Mouse (Mus musculus) mouse trophoblast stem cell (cell line): ENCODE results near the gene Slc44a1.

Experiments used
- in situ Hi-C, 2 experiments: fragments of 300-500 bp; cut with MseI, MboI; formaldehyde crosslinking; loops; 2 replicates in 1 of 2; 3 replicates in 1 of 2; pipeline ENCODE4 v1.15.1; 2025

The Slc44a1 gene

GRCm38 (mm10) chr4:53440010-53440815 is at the start of gene Slc44a1:
Slc44a1 (plus strand) TSS chr4:53440413.
- in situ Hi-C loops: no loop called here

DNA sequence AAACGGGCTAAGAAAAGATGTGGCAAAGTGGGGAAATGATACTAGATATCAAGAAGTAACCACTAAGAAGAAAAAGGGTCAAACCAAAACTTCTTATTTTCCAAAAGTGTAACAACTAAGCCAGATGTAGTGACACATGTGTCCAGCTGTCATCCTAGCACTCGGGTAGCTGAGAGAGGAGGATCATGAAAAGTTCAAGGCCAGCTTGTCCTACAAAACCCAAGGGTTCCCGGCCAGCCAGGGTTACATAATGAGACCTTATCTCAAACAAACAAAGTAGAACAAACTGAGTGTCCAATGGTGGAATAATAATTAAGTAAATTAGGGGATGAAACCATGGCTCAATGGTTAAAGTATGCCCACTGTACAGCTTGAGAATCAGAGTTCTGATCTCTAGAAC is 45.2 kb upstream of the Slc44a1 start:
- in situ Hi-C loops: no loop called here

GRCm38 (mm10) chr4:53396623-53397192 is 43.5 kb upstream of the Slc44a1 start:
- in situ Hi-C loops: no loop called here

- in situ Hi-C loops: no loop called here
Observed at GRCm38 (mm10) chr4:53397280-53398117, 42.7 kb upstream of the Slc44a1 start.

DNA sequence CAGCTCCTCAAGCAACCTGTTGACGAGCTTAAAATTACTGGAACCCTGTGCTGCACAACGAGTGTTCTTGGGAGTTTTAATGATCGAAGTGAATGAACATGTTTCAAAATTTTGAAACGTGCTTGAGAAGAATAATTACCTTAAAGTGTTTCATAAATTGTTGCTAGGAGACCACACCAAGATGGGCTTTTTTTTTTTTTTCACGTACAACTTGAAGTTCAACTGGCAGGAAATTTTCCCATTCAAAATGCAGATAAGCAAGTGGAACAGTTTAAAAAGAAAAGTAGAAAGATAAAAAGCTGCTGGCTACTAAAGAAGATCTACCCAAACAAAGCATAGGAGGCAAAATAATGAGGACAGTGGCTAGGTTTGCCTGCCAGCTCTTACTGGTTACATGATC is 41.7 kb upstream of the Slc44a1 start:
- in situ Hi-C loops: no loop called here

- in situ Hi-C loops: no loop called here
Observed at GRCm38 (mm10) chr4:53399428-53399827, 40.8 kb upstream of the Slc44a1 start.

- in situ Hi-C loops: no loop called here
Observed at GRCm38 (mm10) chr4:53403386-53403785, 36.8 kb upstream of the Slc44a1 start.

GRCm38 (mm10) chr4:53404431-53404925 is 35.7 kb upstream of the Slc44a1 start:
- in situ Hi-C loops: no loop called here

- in situ Hi-C loops: no loop called here
Observed at GRCm38 (mm10) chr4:53406866-53407265, 33.3 kb upstream of the Slc44a1 start.

DNA sequence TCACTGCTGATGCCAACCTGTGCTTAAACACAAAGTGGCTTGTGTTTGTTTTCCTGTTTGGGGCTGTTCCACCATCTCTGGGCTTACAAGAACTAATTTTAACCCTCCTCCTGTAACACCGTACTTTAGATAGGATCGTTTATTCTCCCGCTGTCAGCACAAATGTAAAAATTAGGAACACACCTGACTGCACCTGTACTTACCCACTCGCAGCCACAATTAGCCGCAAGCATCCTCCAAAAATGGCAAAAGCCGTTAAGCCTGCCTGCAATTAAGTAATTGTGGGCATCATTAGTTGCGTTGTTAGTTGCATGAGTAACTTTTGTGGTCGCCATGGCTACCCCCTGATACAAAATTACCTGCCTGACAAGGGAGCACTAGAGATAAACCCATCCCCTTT is 31.4 kb upstream of the Slc44a1 start:
- in situ Hi-C loops: no loop called here

DNA sequence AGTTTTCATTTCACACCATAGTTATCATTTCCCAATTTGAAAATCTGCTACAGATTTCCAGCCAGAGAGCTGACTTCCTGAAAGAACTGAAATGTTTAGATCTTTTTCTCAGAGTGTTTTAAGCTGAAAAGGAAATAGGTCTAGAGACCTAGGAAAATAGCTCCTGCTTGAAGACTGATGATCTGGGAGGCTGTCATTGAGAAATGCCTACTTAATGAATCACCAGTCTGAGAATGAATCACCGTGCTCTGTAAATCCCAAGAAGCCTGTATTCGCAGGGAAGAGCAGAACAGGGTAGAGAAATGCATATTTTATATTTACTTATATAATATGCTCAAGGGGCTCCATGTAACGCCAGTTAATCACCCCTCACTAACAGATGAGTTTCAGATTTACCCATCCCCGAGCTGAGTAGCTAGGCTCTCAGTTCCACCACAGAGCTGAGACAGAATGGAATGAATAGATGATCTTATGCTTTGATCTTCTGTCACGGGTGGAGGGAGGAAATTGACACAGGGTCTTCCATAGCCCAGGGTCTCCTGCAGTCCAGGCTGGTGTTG is 30.6 kb upstream of the Slc44a1 start:
- in situ Hi-C loops: no loop called here

DNA sequence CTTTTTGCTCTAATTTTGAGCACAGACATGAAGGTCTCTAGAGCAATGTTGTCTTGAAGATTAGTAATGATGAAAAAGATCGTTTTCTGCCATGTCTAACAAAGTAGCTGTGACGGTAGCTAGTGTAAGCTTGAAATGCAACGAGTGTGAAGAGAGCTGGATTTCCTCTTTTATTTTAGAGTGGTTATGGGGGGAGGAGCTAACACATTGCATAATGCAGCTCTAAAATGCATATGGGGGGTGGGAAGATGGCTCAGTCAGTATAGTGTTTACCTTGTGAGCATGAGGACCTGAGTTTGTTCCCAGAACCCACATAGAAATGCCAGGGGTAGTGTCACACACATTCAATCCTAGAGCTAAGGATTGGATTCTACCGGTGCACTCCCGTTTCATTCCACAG is 29.5 kb upstream of the Slc44a1 start:
- in situ Hi-C loops: no loop called here

GRCm38 (mm10) chr4:53411958-53412870 is 28.0 kb upstream of the Slc44a1 start:
- in situ Hi-C loops: no loop called here

GRCm38 (mm10) chr4:53412991-53413390 is 27.2 kb upstream of the Slc44a1 start:
- in situ Hi-C loops: no loop called here

GRCm38 (mm10) chr4:53414031-53414797 is 26.0 kb upstream of the Slc44a1 start:
- in situ Hi-C loops: no loop called here

GRCm38 (mm10) chr4:53415873-53416637 is 24.2 kb upstream of the Slc44a1 start:
- in situ Hi-C loops: no loop called here

- in situ Hi-C loops: no loop called here
Observed at GRCm38 (mm10) chr4:53416928-53417327, 23.3 kb upstream of the Slc44a1 start.

DNA sequence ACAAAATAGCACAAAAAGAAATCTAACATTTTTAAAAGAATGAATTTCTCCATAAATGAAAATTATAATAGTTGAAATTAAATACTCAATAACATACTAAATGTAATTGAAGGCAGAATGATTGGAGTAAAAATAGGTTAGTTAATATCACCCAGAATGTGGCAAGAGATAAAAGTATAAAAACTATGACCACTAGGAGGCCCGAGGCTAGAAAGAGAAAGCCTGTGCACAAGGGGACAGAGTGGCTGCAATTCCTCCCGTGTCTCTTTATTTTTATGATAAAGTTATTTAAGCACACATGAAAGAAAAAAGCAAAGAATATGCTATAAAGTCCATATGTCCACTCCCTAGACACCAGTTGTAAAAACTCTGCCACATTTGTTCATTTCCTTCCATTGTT is 17.4 kb upstream of the Slc44a1 start:
- in situ Hi-C loops: no loop called here

- in situ Hi-C loops: no loop called here
Observed at GRCm38 (mm10) chr4:53427120-53427519, 13.1 kb upstream of the Slc44a1 start.
